ENCODE assay signal across 8 mouse cellular contexts in genomic region chr10:80140666-80141035, GRCm38 (mm10). TPM values are rescaled to one million over a fixed set of nuclear protein-coding genes. Genes with fewer than 3 reads are reported as not detected.
A peak's percentile ranks its signal among the peaks of the same experiment; 100 is the strongest.
DNase-seq lines count a peak whose midpoint lies in the region; ATAC-seq lines count a peak whose summit lies in the region.

Cbarp (minus strand) TSS chr10:80140835.

- no peaks in the 10 kb centered on the region for H3K9me3 ChIP-seq in hindbrain, embryonic 11.5 days (ENCODE audit: control insufficient read depth, low read length)
- no peaks in the 10 kb centered on the region for H3K9me3 ChIP-seq in liver, embryonic 13.5 days (replicated peaks)

- peak within 1 kb of the TSS; percentile 70 for H3K4me3 ChIP-seq in hindbrain, embryonic 11.5 days (ENCODE audit: low read depth, low read length)
- H3K4me3 ChIP-seq in liver, embryonic 13.5 days (replicated peaks), result peak within 1 kb of the TSS; percentile 82

- H3K27me3 ChIP-seq in hindbrain, embryonic 11.5 days (ENCODE audit: control insufficient read depth, insufficient read depth, low read length), result peaks cover 19% of the 10 kb centered on the region
- H3K27me3 ChIP-seq in liver, embryonic 13.5 days, result peaks cover 44% of the 10 kb centered on the region

- no peak within 1 kb of the TSS for H3K9ac ChIP-seq in hindbrain, embryonic 11.5 days (ENCODE audit: low read depth, low read length)
- H3K9ac ChIP-seq in liver, embryonic 13.5 days, result peak within 1 kb of the TSS; percentile 74

- peaks cover 24% of the 10 kb centered on the region for H3K4me1 ChIP-seq in hindbrain, embryonic 11.5 days (replicated peaks; ENCODE audit: control insufficient read depth, insufficient read depth, low read length)
- H3K4me1 ChIP-seq in liver, embryonic 13.5 days (replicated peaks), result peaks cover 92% of the 10 kb centered on the region

- peak within 1 kb of the TSS; percentile 52 for H3K27ac ChIP-seq in hindbrain, embryonic 11.5 days (ENCODE audit: low read depth, low read length)
- H3K27ac ChIP-seq in liver, embryonic 13.5 days, result peak within 1 kb of the TSS; percentile 82

- DNase-seq in layer of hippocampus, adult 18-20 months (ENCODE audit: low spot score in 2 of 2), result no peak
- DNase-seq in layer of hippocampus, adult 9-10 months (ENCODE audit: low spot score), result no peak
- no peak for DNase-seq in adrenal gland, postnatal 36 days
- DNase-seq in hindbrain, embryonic 11.5 days (ENCODE audit: low spot score), result peak; percentile 7
- no peak for DNase-seq in liver, embryonic 13.5 days
- no peak for DNase-seq in gastrocnemius, postnatal 14 days
- DNase-seq in embryo, embryonic 9.5 days (ENCODE audit: extremely low spot score), result no peak
- DNase-seq in urinary bladder, adult 2 months (ENCODE audit: low spot score), result no peak

- intact Hi-C loops in gastrocnemius, postnatal 14 days (cut with DNase I; ENCODE audit: low total_unique reads), result no loop called here

- WGBS in hindbrain, embryonic 11.5 days, result 70% methylated on average over 10 of the region's 10 CpGs
- 66% methylated on average over 10 of the region's 10 CpGs for WGBS in liver, embryonic 13.5 days (ENCODE audit: insufficient replicate concordance)

- H3K36me3 ChIP-seq in hindbrain, embryonic 11.5 days (ENCODE audit: control insufficient read depth, insufficient read depth, low read length), result no peaks in the 10 kb centered on the region
- H3K36me3 ChIP-seq in liver, embryonic 13.5 days, result peaks cover 26% of the 10 kb centered on the region

- peak within 1 kb of the TSS; percentile 93 for H3K4me2 ChIP-seq in hindbrain, embryonic 11.5 days (replicated peaks; ENCODE audit: low read depth, low read length)
- H3K4me2 ChIP-seq in liver, embryonic 13.5 days, result peak within 1 kb of the TSS; percentile 96

- no peak for ATAC-seq in hindbrain, embryonic 11.5 days (ENCODE audit: low FRiP score)
- no peak for ATAC-seq in liver, embryonic 13.5 days (ENCODE audit: low read depth)

RNA-seq across cellular contexts. Expression of gene Cbarp, which starts in this region (rescaled TPM):
- 100 to 1,000 TPM; 362 to 363 TPM for total RNA-seq in layer of hippocampus, adult 18-20 months (2021)
- 100 to 1,000 TPM in 1 of 2 experiments, 10 to 100 TPM in 1; 57.5 to 205 TPM for total RNA-seq in adrenal gland, postnatal 36 days (2021)
- polyA plus RNA-seq in hindbrain, embryonic 11.5 days (2014; fragmentation: Nextera tagmentation; extraction: Ambion mirVana), result 15.1 and 16.7 TPM in 2 replicates
- 0.54 and 0.69 TPM in 2 replicates for polyA plus RNA-seq in liver, embryonic 13.5 days (2015; fragmentation: Nextera tagmentation; extraction: Ambion mirVana)
- total RNA-seq in gastrocnemius, postnatal 14 days (2021), result 1 to 10 TPM; 1.6 TPM
- polyA plus RNA-seq in urinary bladder, adult 2 months (2012; rRNA removed), result 9.2 and 12.2 TPM in 2 replicates

Comparison
In these comparisons a context has a peak if more than half of its experiments do, and no peak if none do; other contexts are left out.
1. RNA of gene Cbarp (total RNA-seq): 362 to 363 TPM in layer of hippocampus, adult 18-20 months and 57.5 to 205 TPM in adrenal gland, postnatal 36 days; 1.6 TPM in gastrocnemius, postnatal 14 days; every median in the first group is over 10 times any median in the second.